Mouse (Mus musculus): ENCODE data around the gene Aurkaip1.

Aurkaip1 gene

GRCm38 (mm10) chr4:155853421-155853820, 22.3 kb downstream of the Aurkaip1 start:
- no peak for DNase-seq

- no peak for DNase-seq
These were observed 23.9 kb downstream of the Aurkaip1 start for GRCm38 (mm10) chr4:155854991-155855390.

- DNase-seq, result no peak
These were observed 25.0 kb downstream of the Aurkaip1 start for GRCm38 (mm10) chr4:155856071-155856470.

DNA sequence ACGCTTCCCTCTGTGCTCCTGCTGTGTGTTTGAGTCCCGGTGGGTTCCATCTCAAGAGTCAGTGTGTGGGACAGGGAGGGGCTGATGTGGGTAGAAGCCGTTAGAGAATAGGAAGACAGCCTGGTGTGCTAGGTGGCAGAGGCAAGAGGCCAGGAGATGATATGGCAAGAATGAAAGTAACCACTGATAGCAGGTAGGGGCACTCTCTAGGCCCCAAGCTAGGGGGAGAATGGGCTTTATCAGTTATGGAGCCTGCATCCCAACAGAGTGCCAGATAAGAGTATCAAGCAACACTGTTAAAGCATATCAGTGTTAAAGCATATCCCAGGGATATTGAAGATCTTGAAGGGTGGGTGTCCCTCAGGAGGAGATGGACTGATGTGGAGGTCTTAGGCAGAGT, 25.8 kb downstream of the Aurkaip1 start:
- no peak for DNase-seq

DNA sequence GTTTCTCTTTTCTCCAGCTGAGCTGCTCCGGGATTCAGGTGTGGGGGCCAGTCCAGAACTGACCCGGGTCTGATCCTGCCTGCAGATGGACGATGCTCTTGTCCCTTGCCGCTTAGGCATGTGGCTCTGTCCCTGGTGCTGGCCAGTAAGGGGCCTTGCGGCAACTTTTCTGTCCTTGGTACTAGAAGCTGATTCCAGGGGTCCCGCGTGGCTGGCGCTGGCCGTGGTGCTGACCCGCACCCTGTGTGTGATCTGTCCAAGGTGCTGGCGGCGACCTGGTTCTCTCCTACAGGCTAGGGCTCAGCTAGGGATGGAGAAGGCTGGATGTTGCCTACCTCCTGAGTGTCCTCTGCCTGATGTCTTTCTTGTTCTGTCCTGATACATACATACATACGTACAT, 28.2 kb downstream of the Aurkaip1 start:
- DNase-seq, result no peak

GRCm38 (mm10) chr4:155861787-155862186, 30.7 kb downstream of the Aurkaip1 start:
- DNase-seq, result no peak

- DNase-seq, result no peak
These were observed 31.9 kb downstream of the Aurkaip1 start, which contains the start of gene Tas1r3 for GRCm38 (mm10) chr4:155863001-155863400. Gene Tas1r3, minus strand, starts transcription at chr4:155863362.

DNA sequence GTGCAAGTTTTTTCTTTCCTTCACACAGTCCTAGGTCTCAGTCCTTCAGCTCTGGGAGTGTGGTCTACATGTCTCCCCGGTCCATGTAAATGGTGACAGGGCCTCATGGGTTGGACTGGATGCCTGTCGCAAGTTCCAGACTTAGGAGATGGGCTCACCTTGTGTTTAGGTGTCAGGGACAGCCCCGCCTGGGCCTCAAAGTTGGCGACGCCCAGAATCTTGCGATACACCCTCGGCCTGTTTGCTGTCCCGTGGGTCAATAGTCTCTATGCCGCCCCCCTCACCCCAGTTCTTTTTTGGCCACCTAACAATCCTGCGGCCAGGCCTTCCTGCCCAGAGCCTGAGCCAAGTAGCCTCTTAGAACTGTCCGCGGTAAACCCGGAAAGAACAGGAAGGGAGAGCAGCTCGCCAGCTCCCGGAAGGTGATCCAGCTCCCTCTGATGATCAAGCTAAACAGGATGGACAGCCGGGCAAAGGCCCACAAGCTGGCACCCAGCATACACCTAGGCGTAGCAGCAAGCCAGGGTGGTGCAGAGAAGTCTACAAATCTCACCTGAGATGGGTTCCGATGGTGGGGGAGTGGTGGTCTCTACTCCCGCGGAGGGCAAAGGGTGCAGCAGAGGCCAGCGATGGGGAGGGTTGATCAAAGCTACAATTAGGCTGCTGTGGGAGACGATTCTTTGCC, 37.7 kb downstream of the Aurkaip1 start:
- no peak for DNase-seq

GRCm38 (mm10) chr4:155869317-155870033, 38.4 kb downstream of the Aurkaip1 start, which contains the start of the genes Cptp and Ints11:
Gene Cptp, minus strand, starts transcription at chr4:155869440.
Gene Ints11, plus strand, starts transcription at chr4:155869546.
- peak; percentile 97 for DNase-seq

DNA sequence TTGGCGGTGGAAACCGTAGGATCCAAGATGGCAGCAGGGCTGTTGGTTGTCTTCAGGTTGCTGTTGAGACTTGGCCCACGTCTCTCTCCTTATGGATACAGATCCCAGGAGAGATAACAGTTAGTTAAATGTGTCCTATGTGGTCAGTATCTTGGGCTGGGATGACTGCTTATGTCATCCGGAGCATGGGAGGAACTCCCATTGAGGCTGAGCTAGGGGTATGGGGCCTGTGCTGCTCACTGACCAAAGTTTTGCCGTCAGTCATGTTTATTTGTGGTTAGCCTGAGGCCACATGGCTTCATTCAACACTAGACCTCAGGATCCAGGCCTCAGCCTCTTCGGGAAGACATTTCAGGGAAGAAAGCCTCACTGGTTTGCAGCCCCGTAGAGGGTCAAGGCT, 40.3 kb downstream of the Aurkaip1 start:
- DNase-seq, result peak; percentile 0
